Mouse (Mus musculus) cerebellum, postnatal 25 days (tissue): Measurements from ENCODE around the gene Hoxc10.

Experiments
- DNase-seq, 2 experiments: peaks; one replicate each; pipeline ENCODE4 v3.0.0; 2021; ENCODE audit warnings: mixed read lengths in 2 of 2

Gene Hoxc10

GRCm38 (mm10) chr15:103014166-103015008 is 47.8 kb downstream of the Hoxc10 start:
- no peak for DNase-seq

- DNase-seq: no peak
These were observed 48.4 kb downstream of the Hoxc10 start for GRCm38 (mm10) chr15:103015009-103015399.

- DNase-seq: no peak
These were observed 49.0 kb downstream of the Hoxc10 start for GRCm38 (mm10) chr15:103015406-103016166.

GRCm38 (mm10) chr15:103018636-103019035 is 52.0 kb downstream of the Hoxc10 start, which contains the start of gene Hoxc4:
TSS of gene Hoxc4 (plus strand) at chr15:103018934.
- DNase-seq: no peak

- no peak for DNase-seq
These were observed 54.4 kb downstream of the Hoxc10 start for GRCm38 (mm10) chr15:103020899-103021418.
